Mouse (Mus musculus) heart, postnatal 36 days (tissue): ENCODE results near the gene Dnase2b. TPM values are rescaled to one million over a fixed set of nuclear protein-coding genes. Genes with fewer than 3 reads are reported as not detected.
A peak's percentile ranks its signal among the peaks of the same experiment; 100 is the strongest.

Source experiments
- DNase-seq, 2 experiments: peaks; one replicate each; pipeline ENCODE4 v3.0.0; 2021 to 2022
- intact Hi-C: fragments of 180-260 bp; cut with DNase I; formaldehyde crosslinking; loops from one replicate; pipeline ENCODE4 v1.15.1; 2025
- total RNA-seq, 2 experiments: library from RNA; stranded (reverse); gene quantifications; 2 replicates each; pipeline ENCODE4 v1.2.3; 2021

Dnase2b gene
- total RNA-seq, 2 experiments from 2014 or later, result not detected

DNA sequence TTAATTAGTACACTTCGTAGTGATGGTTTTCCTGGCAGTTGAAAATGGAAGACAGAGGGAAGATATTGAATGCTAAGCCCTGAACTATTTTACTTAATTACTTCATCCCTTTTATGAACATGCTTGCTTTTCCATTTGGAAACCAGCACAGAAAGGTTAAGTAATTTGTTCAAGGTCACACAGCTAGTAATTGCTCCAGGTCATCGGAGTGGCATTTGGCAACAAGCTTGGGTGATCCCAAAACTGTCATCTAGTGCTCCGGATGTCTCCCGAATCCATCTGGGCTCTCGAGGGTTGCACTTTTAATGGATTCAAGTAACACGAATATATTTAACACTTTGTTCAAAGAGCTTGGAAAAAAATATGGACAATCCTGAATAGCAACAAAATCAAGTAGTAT, 44.5 kb downstream of the Dnase2b start:
- no peak for DNase-seq
- intact Hi-C loops, result no loop called here

DNA sequence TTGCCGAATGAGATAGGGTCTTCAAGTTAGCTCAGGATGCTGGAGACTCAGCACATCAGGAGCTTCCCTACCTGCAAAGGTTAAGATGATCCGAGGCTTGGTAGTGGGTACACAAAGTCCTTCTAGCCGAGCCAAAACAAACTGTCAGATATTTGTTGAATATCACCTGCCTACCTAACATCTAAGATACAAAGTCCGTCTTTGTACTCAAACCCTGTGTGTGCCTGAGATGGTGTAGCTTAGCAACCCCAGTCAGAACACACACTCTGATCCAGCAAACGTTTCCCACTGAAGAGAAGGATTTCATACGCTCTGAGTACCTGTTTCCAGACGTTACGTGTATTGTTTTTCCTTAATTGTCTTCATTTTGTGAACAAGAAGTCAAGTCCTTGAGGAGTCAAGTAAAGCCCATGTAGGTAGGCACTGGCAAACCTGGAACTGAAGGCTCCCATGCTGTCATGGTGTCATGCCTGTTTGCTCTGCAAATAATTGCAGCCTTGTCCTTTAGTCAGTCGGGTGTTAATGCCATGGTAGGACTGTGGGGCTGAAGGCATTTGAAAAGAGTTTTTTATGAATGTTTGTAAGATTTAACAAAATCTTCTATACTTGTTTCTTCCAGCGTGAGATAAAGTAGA, 45.1 kb downstream of the Dnase2b start, which contains the start of gene Uox:
Gene Uox (plus strand): TSS at position 279 of the 635 bp plus-strand sequence.
- intact Hi-C loops, result no loop called here
- no peak for DNase-seq

DNA sequence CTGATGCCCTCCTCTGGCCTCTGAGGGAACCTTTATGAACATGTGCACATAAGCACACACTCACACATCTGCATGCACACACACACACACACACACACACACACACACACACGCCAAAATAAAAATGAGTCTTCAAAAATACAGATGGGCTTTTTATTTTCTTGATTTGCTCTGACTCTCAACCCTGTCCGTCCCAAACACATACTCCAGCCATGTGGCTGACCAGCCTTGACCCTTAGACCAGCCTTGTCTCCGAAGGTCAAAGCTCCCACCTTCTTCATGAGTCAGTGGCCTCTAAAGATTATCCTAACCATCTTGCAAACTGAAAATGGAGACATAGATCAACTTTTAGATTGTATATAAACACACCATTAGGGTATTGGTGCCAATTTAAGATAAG, 45.8 kb downstream of the Dnase2b start:
- DNase-seq, result no peak
- intact Hi-C loops, result loop anchor here (5.0 to 10.0 kb wide), 3 partner anchors 115 to 385 kb away; partner anchors contain the start of gene Samd13

DNA sequence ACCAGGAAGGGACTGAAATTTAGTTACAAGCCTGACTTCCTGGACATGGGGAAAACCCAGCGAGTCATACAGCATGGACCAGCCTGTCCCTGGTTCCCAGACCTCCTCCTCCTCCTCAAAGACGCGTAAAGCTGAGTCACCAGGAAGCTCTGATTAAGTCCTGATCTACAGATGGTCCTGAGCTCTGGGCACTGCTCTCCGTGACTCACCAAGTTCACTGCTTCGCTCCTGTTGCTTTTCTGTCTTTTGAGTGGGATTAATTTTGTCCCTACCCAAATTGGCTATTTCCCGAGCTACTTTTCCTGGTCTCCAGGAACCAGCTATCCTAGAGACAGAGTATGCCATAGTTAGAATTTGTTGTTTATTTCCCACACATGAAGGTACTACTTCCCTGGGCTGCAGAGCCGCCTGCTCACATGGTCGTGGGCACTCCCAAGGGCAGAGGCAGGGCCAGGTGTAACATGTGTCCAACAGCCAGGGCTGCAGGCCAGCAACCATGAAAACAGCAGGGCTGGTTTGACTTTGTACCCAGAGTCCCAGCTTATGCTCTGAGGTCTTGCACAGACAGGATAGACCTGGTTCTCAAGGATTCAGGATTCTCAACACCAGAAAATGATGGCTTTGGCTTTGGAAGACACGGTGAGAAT, 47.4 kb downstream of the Dnase2b start:
- intact Hi-C loops, result loop anchor here (5.0 to 10.0 kb wide), 3 partner anchors 117 to 383 kb away; partner anchors contain the start of gene Samd13
- no peak for DNase-seq

- no peak for DNase-seq
- intact Hi-C loops, result loop anchor here (5.0 to 10.0 kb wide), 3 partner anchors 117 to 383 kb away; partner anchors contain the start of gene Samd13
Observed at GRCm38 (mm10) chr3:146567366-146567765, 48.0 kb downstream of the Dnase2b start.

DNA sequence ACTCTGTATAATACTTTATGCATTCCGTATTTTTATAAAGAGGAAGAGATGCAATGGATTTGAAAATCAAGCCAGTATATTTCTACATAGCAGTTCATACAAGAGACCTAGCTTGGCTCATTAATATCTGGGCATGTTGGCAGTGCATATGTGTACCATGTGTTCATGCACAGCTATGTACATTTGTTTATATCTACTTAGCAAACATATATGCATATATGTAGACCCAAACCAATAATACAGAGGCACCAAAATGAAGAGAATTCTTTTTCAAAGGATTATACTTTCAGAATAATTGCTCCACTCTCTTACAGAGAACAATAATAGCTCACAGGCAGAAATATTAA, 50.4 kb downstream of the Dnase2b start:
- intact Hi-C loops, result loop anchor here (5.0 to 10.0 kb wide), 3 partner anchors 120 to 380 kb away; partner anchors contain the start of gene Samd13
- no peak for DNase-seq

- peak; percentile 76 to 88 for DNase-seq
- intact Hi-C loops, result loop anchor here (1.0 to 10.0 kb wide), 6 partner anchors 120 to 380 kb away; partner anchors contain the start of gene Samd13
Observed at GRCm38 (mm10) chr3:146564268-146565064, 50.9 kb downstream of the Dnase2b start.

GRCm38 (mm10) chr3:146562936-146563335, 52.5 kb downstream of the Dnase2b start:
- intact Hi-C loops, result loop anchor here (5.0 to 10.0 kb wide), 3 partner anchors 122 to 378 kb away; partner anchors contain the start of gene Samd13

DNA sequence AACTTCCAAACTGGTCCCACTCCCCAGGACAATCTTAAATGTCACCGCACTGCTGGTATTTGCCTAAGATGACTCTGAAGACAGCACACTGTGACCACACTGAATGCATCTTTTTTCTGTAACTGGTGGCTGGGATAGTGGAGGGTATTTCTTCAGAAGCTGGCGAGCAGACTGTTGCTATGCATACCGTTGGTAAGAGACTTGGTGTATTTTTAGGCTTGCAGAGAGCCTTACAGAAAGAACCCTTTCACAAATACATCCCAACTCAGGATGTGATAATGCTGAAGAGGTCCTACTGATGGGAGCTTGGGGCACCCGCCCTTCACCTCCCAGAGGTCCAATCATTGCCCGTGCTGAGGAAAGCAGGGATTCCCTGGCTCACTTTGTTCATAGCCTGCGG, 57.9 kb downstream of the Dnase2b start:
- DNase-seq, result no peak
- intact Hi-C loops, result no loop called here

More at GRCm38 (mm10) chr3:146562936-146563335, 52.5 kb downstream of the Dnase2b start:
- DNase-seq, result no peak

DNA sequence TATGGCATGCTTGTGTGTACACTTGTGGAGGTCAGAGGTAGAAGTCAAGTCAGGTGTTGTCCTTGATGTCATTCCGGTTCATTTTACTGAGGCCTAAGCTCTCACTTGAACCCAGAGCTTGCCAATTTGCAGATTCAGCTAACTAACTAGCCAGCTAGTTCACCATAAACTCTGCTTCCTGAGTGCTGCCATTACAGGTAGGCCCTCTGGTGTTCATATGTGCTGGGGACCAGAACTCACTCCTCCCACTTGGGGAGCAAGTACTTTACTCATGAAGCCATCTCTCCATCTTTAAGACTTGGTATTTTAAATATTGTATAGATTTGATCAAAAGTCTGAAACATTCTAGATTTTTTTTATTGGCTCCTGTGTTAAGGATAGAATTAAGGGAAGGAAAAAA, 58.8 kb downstream of the Dnase2b start:
- no peak for DNase-seq
- intact Hi-C loops, result no loop called here

DNA sequence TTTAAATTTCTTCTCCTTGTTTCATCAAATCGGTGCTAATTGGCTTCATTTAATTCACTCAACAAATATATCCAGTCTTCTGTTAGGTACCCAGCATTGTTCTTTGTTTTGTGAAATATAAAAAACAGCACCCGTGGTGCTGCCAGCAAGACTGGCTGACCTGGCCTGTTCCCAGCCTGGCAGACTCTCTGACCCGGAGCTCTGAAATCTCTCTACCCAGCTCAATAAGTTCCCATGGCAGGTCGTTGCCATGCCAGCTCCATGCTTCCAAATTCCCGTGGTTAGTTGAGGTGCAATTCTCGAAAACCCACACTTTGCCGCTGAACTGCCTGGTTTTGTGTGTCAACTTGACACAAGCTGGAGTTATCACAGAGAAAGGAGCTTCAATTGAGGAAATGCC, 60.6 kb downstream of the Dnase2b start:
- DNase-seq, result no peak
- intact Hi-C loops, result no loop called here

DNA sequence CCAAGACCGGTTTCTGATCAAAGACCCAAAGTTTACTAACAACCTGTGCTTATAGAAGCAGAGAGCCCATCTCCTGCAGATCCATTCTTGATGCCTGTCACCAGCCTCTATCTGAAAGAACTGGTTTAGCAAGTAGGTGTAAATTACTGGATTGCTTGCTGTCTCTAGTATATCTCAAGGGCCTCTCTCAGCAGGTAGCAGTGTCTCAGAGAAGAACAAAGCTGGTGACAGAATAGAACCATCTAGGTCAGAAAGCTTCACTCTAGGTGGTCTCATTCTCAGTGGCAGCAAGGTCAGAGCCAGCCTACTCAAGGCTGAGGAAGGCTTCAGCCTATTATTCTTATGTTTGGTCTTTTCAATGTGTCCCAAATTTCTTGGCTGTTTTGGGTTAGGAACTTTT, 71.8 kb downstream of the Dnase2b start:
- intact Hi-C loops, result no loop called here
- DNase-seq, result no peak

- no peak for DNase-seq
- intact Hi-C loops, result no loop called here
Observed at GRCm38 (mm10) chr3:146540521-146541273, 74.7 kb downstream of the Dnase2b start.

- DNase-seq, result no peak
- intact Hi-C loops, result no loop called here
Observed at GRCm38 (mm10) chr3:146534986-146535385, 80.4 kb downstream of the Dnase2b start.

Other genes with a start within 250 kb of the Dnase2b start
- gene Ssx2ip, start 211.0 kb downstream of the Dnase2b start, total RNA-seq, result 10 to 100 TPM; 12.9 to 13.1 TPM
- gene Ctbs, start 165.8 kb downstream of the Dnase2b start, total RNA-seq, result 1 to 10 TPM; 3.4 TPM
- 1 to 10 TPM; 2.1 to 2.3 TPM for gene Spata1, start 115.8 kb downstream of the Dnase2b start, total RNA-seq
- 100 to 1,000 TPM; 246 to 247 TPM for gene Gng5, start 115.8 kb downstream of the Dnase2b start, total RNA-seq
- gene Rpf1, start 94.2 kb downstream of the Dnase2b start, total RNA-seq, result 10 to 100 TPM; 15.7 to 16.0 TPM
- gene Uox, start 45.2 kb downstream of the Dnase2b start, total RNA-seq, result not detected
- gene 4930503B20Rik, start 35.7 kb upstream of the Dnase2b start, total RNA-seq, result not detected
- gene Samd13, start 70.0 kb upstream of the Dnase2b start, total RNA-seq, result 1 to 10 TPM; 1.6 to 2.4 TPM
- gene Prkacb, start 197.4 kb upstream of the Dnase2b start, total RNA-seq, result 10 to 100 TPM; 60.6 to 62.4 TPM
- gene Ttll7, start 236.8 kb upstream of the Dnase2b start, total RNA-seq, result 1 to 10 TPM; 4.9 to 5.5 TPM